In genomic region chr7:28570291-28570981, GRCm38 (mm10) we compare ENCODE assay signal across 8 mouse cellular contexts. TPM values are rescaled to one million over a fixed set of nuclear protein-coding genes. Genes with fewer than 3 reads are reported as not detected.
DNase-seq lines count a peak whose midpoint lies in the region; ATAC-seq lines count a peak whose summit lies in the region.

No protein-coding gene starts in this region.

- DNase-seq in adrenal gland, adult (ENCODE audit: inconsistent age in 2 of 2, low spot score in 1 of 2): peak; percentile 43 to 83
- no peak for DNase-seq in adrenal gland, adult 8-10 months
- DNase-seq in adipocyte (ENCODE audit: low spot score): peak; percentile 9
- peak; percentile 87 for DNase-seq in gonadal fat pad, adult 2 months (ENCODE audit: low read depth)
- DNase-seq in layer of hippocampus, postnatal 36 days: no peak
- no peak for DNase-seq in left cerebral cortex, postnatal 10 days (ENCODE audit: extremely low spot score in 1 of 2, low spot score in 2 of 2)

- H3K4me1 ChIP-seq in kidney, embryonic 14.5 days (ENCODE audit: control insufficient read depth, insufficient read depth, low read length): peaks cover 45% of the 10 kb centered on the region

- H3K4me2 ChIP-seq in kidney, embryonic 14.5 days (replicated peaks; ENCODE audit: low read depth, low read length): 0 out of 2 replicates have a peak overlapping the region, but pooled peaks have one; percentile 3

- no peaks in the 10 kb centered on the region for H3K9me3 ChIP-seq in kidney, embryonic 14.5 days (ENCODE audit: control insufficient read depth, low read length)

- H3K27ac ChIP-seq in kidney, embryonic 14.5 days (ENCODE audit: low read depth, low read length): peak overlapping the region; percentile 91

- peaks cover 39% of the 10 kb centered on the region for H3K36me3 ChIP-seq in kidney, embryonic 14.5 days (ENCODE audit: control insufficient read depth, insufficient read depth, low read length)

- intact Hi-C loops in left cerebral cortex, postnatal 10 days (cut with DNase I): no loop called here

- H3K27me3 ChIP-seq in kidney, embryonic 14.5 days (ENCODE audit: control insufficient read depth, insufficient read depth, low read length): no peaks in the 10 kb centered on the region

- H3K4me3 ChIP-seq in kidney, embryonic 14.5 days (ENCODE audit: low read length): no peak overlapping the region

- H3K9ac ChIP-seq in kidney, embryonic 14.5 days (ENCODE audit: low read depth, low read length): 0 out of 2 replicates have a peak overlapping the region, but pooled peaks have one; percentile 7

- ATAC-seq in kidney, embryonic 14.5 days (ENCODE audit: low FRiP score, low TSS enrichment): peak; percentile 61; the same call in 1 of the 2 replicates
- 0 out of 2 replicates have a peak, but pooled peaks have one; percentile 18 for ATAC-seq in megakaryocyte-erythroid progenitor cell, adult 5-6 weeks (replicated peaks; ENCODE audit: low FRiP score, low TSS enrichment, poor library complexity, severe bottlenecking)

- 62% methylated on average over 12 of the region's 12 CpGs for WGBS in kidney, embryonic 14.5 days

RNA-seq across cellular contexts. Expression of gene Nccrp1, which starts 23.4 kb away (rescaled TPM):
- not detected for total RNA-seq in adrenal gland, adult 8-10 months (2022)
- polyA plus RNA-seq in gonadal fat pad, adult 2 months (2012; rRNA removed): 0.23 and 0.65 TPM in 2 replicates
- polyA plus RNA-seq in kidney, embryonic 14.5 days (2014; fragmentation: Nextera tagmentation; extraction: Ambion mirVana): not detected in 2 replicates
- total RNA-seq in megakaryocyte-erythroid progenitor cell, adult 5-6 weeks (2014; fragmentation: Nextera tagmentation): 2.1 TPM in 1 of 2 replicates, not detected in the other
- total RNA-seq in megakaryocyte-erythroid progenitor cell, adult 5-6 weeks (2017): not detected in 2 replicates
- total RNA-seq in layer of hippocampus, postnatal 36 days (2021): under 1 TPM; 0.48 to 0.52 TPM
- total RNA-seq in left cerebral cortex, postnatal 10 days (2021): under 1 TPM in 1 of 2 experiments, not detected in 1; 0.21 TPM

RNA-seq across cellular contexts. Expression of gene Samd4b, which starts 27.5 kb away (rescaled TPM):
- 10 to 100 TPM; 62.4 to 83.9 (median 73.4) TPM for total RNA-seq in adrenal gland, adult 8-10 months (2022)
- 72.6 and 88.2 TPM in 2 replicates for polyA plus RNA-seq in gonadal fat pad, adult 2 months (2012; rRNA removed)
- 33.3 and 34.9 TPM in 2 replicates for polyA plus RNA-seq in kidney, embryonic 14.5 days (2014; fragmentation: Nextera tagmentation; extraction: Ambion mirVana)
- total RNA-seq in megakaryocyte-erythroid progenitor cell, adult 5-6 weeks (2014; fragmentation: Nextera tagmentation): 20.3 and 26.2 TPM in 2 replicates
- 3.4 and 7.2 TPM in 2 replicates for total RNA-seq in megakaryocyte-erythroid progenitor cell, adult 5-6 weeks (2017)
- 10 to 100 TPM; 66.4 to 79.4 TPM for total RNA-seq in layer of hippocampus, postnatal 36 days (2021)
- total RNA-seq in left cerebral cortex, postnatal 10 days (2021): 10 to 100 TPM; 55.9 to 58.4 TPM

RNA-seq across cellular contexts. Expression of gene Pak4, which starts 27.5 kb away (rescaled TPM):
- total RNA-seq in adrenal gland, adult 8-10 months (2022): 10 to 100 TPM; 28.5 to 37.2 (median 34.0) TPM
- polyA plus RNA-seq in gonadal fat pad, adult 2 months (2012; rRNA removed): 33.8 and 43.6 TPM in 2 replicates
- 48.3 and 60.7 TPM in 2 replicates for polyA plus RNA-seq in kidney, embryonic 14.5 days (2014; fragmentation: Nextera tagmentation; extraction: Ambion mirVana)
- 5.3 and 8.3 TPM in 2 replicates for total RNA-seq in megakaryocyte-erythroid progenitor cell, adult 5-6 weeks (2014; fragmentation: Nextera tagmentation)
- total RNA-seq in megakaryocyte-erythroid progenitor cell, adult 5-6 weeks (2017): 7.9 and 8.3 TPM in 2 replicates
- total RNA-seq in layer of hippocampus, postnatal 36 days (2021): 10 to 100 TPM; 15.1 to 15.8 TPM
- 1 to 10 TPM; 7.7 to 8.2 TPM for total RNA-seq in left cerebral cortex, postnatal 10 days (2021)

RNA-seq across cellular contexts. Expression of gene Sycn, which starts 29.8 kb away (rescaled TPM):
- not detected for total RNA-seq in adrenal gland, adult 8-10 months (2022)
- polyA plus RNA-seq in gonadal fat pad, adult 2 months (2012; rRNA removed): 0.86 and 6.9 TPM in 2 replicates
- not detected in 2 replicates for polyA plus RNA-seq in kidney, embryonic 14.5 days (2014; fragmentation: Nextera tagmentation; extraction: Ambion mirVana)
- not detected in 2 replicates for total RNA-seq in megakaryocyte-erythroid progenitor cell, adult 5-6 weeks (2014; fragmentation: Nextera tagmentation)
- total RNA-seq in megakaryocyte-erythroid progenitor cell, adult 5-6 weeks (2017): not detected in 2 replicates
- not detected for total RNA-seq in layer of hippocampus, postnatal 36 days (2021)
- total RNA-seq in left cerebral cortex, postnatal 10 days (2021): not detected

RNA-seq across cellular contexts. Expression of gene Ifnl3, which starts 47.8 kb away (rescaled TPM):
- total RNA-seq in adrenal gland, adult 8-10 months (2022): not detected
- polyA plus RNA-seq in gonadal fat pad, adult 2 months (2012; rRNA removed): not detected in 2 replicates
- not detected in 2 replicates for polyA plus RNA-seq in kidney, embryonic 14.5 days (2014; fragmentation: Nextera tagmentation; extraction: Ambion mirVana)
- not detected in 2 replicates for total RNA-seq in megakaryocyte-erythroid progenitor cell, adult 5-6 weeks (2014; fragmentation: Nextera tagmentation)
- total RNA-seq in megakaryocyte-erythroid progenitor cell, adult 5-6 weeks (2017): not detected in 2 replicates
- total RNA-seq in layer of hippocampus, postnatal 36 days (2021): not detected
- total RNA-seq in left cerebral cortex, postnatal 10 days (2021): not detected

Comparison
In these comparisons a context has a peak if more than half of its experiments do, and no peak if none do; other contexts are left out.
1. DNase-seq: peak in adrenal gland, adult (2 of 2), adipocyte (single experiment) and gonadal fat pad, adult 2 months (single experiment); none in adrenal gland, adult 8-10 months (single experiment), layer of hippocampus, postnatal 36 days (0 of 2) and left cerebral cortex, postnatal 10 days (0 of 2).